Mouse (Mus musculus) lung, postnatal 0 days (tissue): ENCODE measurements around the gene Ackr1. TPM values are rescaled to one million over a fixed set of nuclear protein-coding genes. Genes with fewer than 3 reads are reported as not detected.

Experiments used
- ATAC-seq: fragments of 200-750 bp; cut with Nextera tagmentation; 2 replicates; pipeline ENCODE4 v1.8.0; 2017; ENCODE audit warnings: moderate library complexity
- DNase-seq: peaks from one replicate; pipeline ENCODE4 v3.0.0-alpha.2; 2016; ENCODE audit warnings: low spot score
- H3K27ac ChIP-seq: fragments of 300-500 bp; sonication (generic); 2 replicates; pipeline ENCODE4 v1.5.1; 2014; ENCODE audit warnings: antibody characterized with exemption, mild to moderate bottlenecking, low read length, mixed read lengths
- H3K27me3 ChIP-seq: fragments of 300-500 bp; sonication (generic); replicated peaks from 2 replicates; pipeline ENCODE4 v1.6.1; 2014; ENCODE audit warnings: low read length, mixed read lengths; ENCODE audit not compliant: insufficient read depth
- H3K36me3 ChIP-seq: fragments of 300-500 bp; sonication (generic); 2 replicates; pipeline ENCODE4 v1.6.1; 2014; ENCODE audit warnings: low read length, mixed read lengths; ENCODE audit not compliant: insufficient read depth
- H3K4me1 ChIP-seq: fragments of 300-500 bp; sonication (generic); 2 replicates; pipeline ENCODE4 v1.6.1; 2014; ENCODE audit warnings: antibody characterized with exemption, low read depth, low read length, mixed read lengths; ENCODE audit not compliant: insufficient read depth
- H3K4me2 ChIP-seq: fragments of 300-500 bp; sonication (generic); replicated peaks from 2 replicates; pipeline ENCODE4 v1.6.1; 2014; ENCODE audit warnings: low read depth, mild to moderate bottlenecking, low read length, moderate library complexity, mixed read lengths
- H3K4me3 ChIP-seq: fragments of 300-500 bp; sonication (generic); 2 replicates; pipeline ENCODE4 v1.5.1; 2014; ENCODE audit warnings: low read depth, low read length
- H3K9ac ChIP-seq: fragments of 300-500 bp; sonication (generic); replicated peaks from 2 replicates; pipeline ENCODE4 v1.6.1; 2014; ENCODE audit warnings: low read depth, mild to moderate bottlenecking
- H3K9me3 ChIP-seq: fragments of 300-500 bp; sonication (generic); 2 replicates; pipeline ENCODE4 v1.6.1; 2016; ENCODE audit warnings: low read length, mixed read lengths
- CTCF ChIP-seq: IDR thresholded peaks from 2 replicates; pipeline ENCODE4 v1.5.1; 2016; ENCODE audit warnings: antibody characterized with exemption, mild to moderate bottlenecking
- EP300 ChIP-seq: IDR thresholded peaks from 2 replicates; pipeline ENCODE4 v1.6.1; 2016; ENCODE audit warnings: antibody characterized with exemption, mild to moderate bottlenecking, control low read depth
- WGBS: fragments of 180-500 bp; shearing (Covaris S2); extraction: QIAGEN DNeasy Blood & Tissue Kit; methylation state at CpG from one replicate; pipeline ENCODE4 v1.1.7; 2014; 5-methylcytosine and 5-hydroxymethylcytosine counted together
- polyA plus RNA-seq: library from polyadenylated mRNA; unstranded; fragments of >200 nt; fragmentation: Nextera tagmentation; extraction: Ambion mirVana; gene quantifications from 2 replicates; pipeline ENCODE4 v1.2.1, GENCODE M21; 2015

Gene Ackr1
- polyA plus RNA-seq, 1 experiment from 2014 or later, result 0.70 TPM

GRCm38 (mm10) chr1:173349946-173350345, 16.4 kb upstream of the Ackr1 start:
- Histone ChIP-seq H3K4me3 (no peak overlapping the region), H3K27ac (no peak overlapping the region), H3K9ac (no peak overlapping the region), H3K36me3 (no peaks in the 10 kb centered on the region), H3K9me3 (no peaks in the 10 kb centered on the region), H3K27me3 (no peaks in the 10 kb centered on the region), H3K4me2 (peak overlapping the region; percentile 25; the same call in 1 of the 2 replicates), H3K4me1 (no peaks in the 10 kb centered on the region)
- peak; percentile 35 for DNase-seq
- 2% methylated on average over 6 of the region's 6 CpGs for WGBS
- peak; percentile 64 for ATAC-seq
- TF ChIP-seq EP300 (no peak), CTCF (no peak)

- DNase-seq, result no peak
- Histone ChIP-seq H3K4me3 (no peak overlapping the region), H3K9me3 (no peaks in the 10 kb centered on the region), H3K9ac (no peak overlapping the region), H3K27ac (no peak overlapping the region), H3K4me2 (no peak overlapping the region), H3K36me3 (no peaks in the 10 kb centered on the region), H3K4me1 (no peaks in the 10 kb centered on the region), H3K27me3 (no peaks in the 10 kb centered on the region)
- no peak for ATAC-seq
- 61% methylated on average over 5 of the region's 5 CpGs for WGBS
- no peak for TF ChIP-seq CTCF
- no peak for TF ChIP-seq EP300
Observed at GRCm38 (mm10) chr1:173349192-173349591, 15.6 kb upstream of the Ackr1 start.

GRCm38 (mm10) chr1:173348527-173348926, 15.0 kb upstream of the Ackr1 start:
- H3K9ac ChIP-seq, result no peak overlapping the region
- H3K4me1 ChIP-seq, result no peaks in the 10 kb centered on the region
- DNase-seq (no peak), ATAC-seq (no peak)
- no peak for TF ChIP-seq CTCF
- TF ChIP-seq EP300, result no peak
- no peak overlapping the region for H3K4me3 ChIP-seq
- no peak overlapping the region for H3K27ac ChIP-seq
- H3K27me3 ChIP-seq, result no peaks in the 10 kb centered on the region
- no peaks in the 10 kb centered on the region for H3K9me3 ChIP-seq
- 20% methylated on average over 1 of the region's 1 CpGs for WGBS
- no peaks in the 10 kb centered on the region for H3K36me3 ChIP-seq
- no peak overlapping the region for H3K4me2 ChIP-seq

GRCm38 (mm10) chr1:173345112-173345511, 11.6 kb upstream of the Ackr1 start:
- no peaks in the 10 kb centered on the region for H3K36me3 ChIP-seq
- H3K9ac ChIP-seq, result no peak overlapping the region
- no peaks in the 10 kb centered on the region for H3K4me1 ChIP-seq
- no peak overlapping the region for H3K4me3 ChIP-seq
- no peak for ATAC-seq
- 83% methylated on average over 4 of the region's 4 CpGs for WGBS
- no peak for DNase-seq
- H3K27me3 ChIP-seq, result no peaks in the 10 kb centered on the region
- no peak for TF ChIP-seq EP300
- TF ChIP-seq CTCF, result no peak
- no peak overlapping the region for H3K27ac ChIP-seq
- H3K4me2 ChIP-seq, result no peak overlapping the region
- H3K9me3 ChIP-seq, result no peaks in the 10 kb centered on the region

GRCm38 (mm10) chr1:173343934-173344333, 10.4 kb upstream of the Ackr1 start:
- H3K27ac ChIP-seq, result no peak overlapping the region
- H3K9ac ChIP-seq, result no peak overlapping the region
- no peak overlapping the region for H3K4me3 ChIP-seq
- H3K36me3 ChIP-seq, result no peaks in the 10 kb centered on the region
- ATAC-seq (no peak), DNase-seq (no peak)
- no peaks in the 10 kb centered on the region for H3K27me3 ChIP-seq
- 61% methylated on average over 3 of the region's 3 CpGs for WGBS
- no peaks in the 10 kb centered on the region for H3K9me3 ChIP-seq
- no peaks in the 10 kb centered on the region for H3K4me1 ChIP-seq
- no peak overlapping the region for H3K4me2 ChIP-seq
- TF ChIP-seq CTCF, result no peak
- no peak for TF ChIP-seq EP300

GRCm38 (mm10) chr1:173342425-173342824, 8.9 kb upstream of the Ackr1 start:
- no peaks in the 10 kb centered on the region for H3K27me3 ChIP-seq
- no peak for TF ChIP-seq CTCF
- TF ChIP-seq EP300, result no peak
- H3K4me1 ChIP-seq, result no peaks in the 10 kb centered on the region
- H3K9me3 ChIP-seq, result no peaks in the 10 kb centered on the region
- H3K4me2 ChIP-seq, result no peak overlapping the region
- DNase-seq (no peak), ATAC-seq (no peak)
- 83% methylated on average over 1 of the region's 1 CpGs for WGBS
- H3K36me3 ChIP-seq, result no peaks in the 10 kb centered on the region
- no peak overlapping the region for H3K27ac ChIP-seq
- H3K9ac ChIP-seq, result no peak overlapping the region
- no peak overlapping the region for H3K4me3 ChIP-seq

GRCm38 (mm10) chr1:173339543-173339942, 6.0 kb upstream of the Ackr1 start:
- Histone ChIP-seq H3K4me2 (no peak overlapping the region), H3K4me3 (no peak overlapping the region), H3K27ac (no peak overlapping the region), H3K4me1 (no peaks in the 10 kb centered on the region), H3K9ac (no peak overlapping the region), H3K36me3 (no peaks in the 10 kb centered on the region), H3K27me3 (no peaks in the 10 kb centered on the region), H3K9me3 (no peaks in the 10 kb centered on the region)
- TF ChIP-seq CTCF (peak; percentile 89), EP300 (no peak)
- 6% methylated on average over 2 of the region's 2 CpGs for WGBS
- peak; percentile 51 for DNase-seq
- ATAC-seq, result no peak
